Mouse (Mus musculus) small intestine, adult 2 months (tissue): ENCODE results near the gene Slco4c1. TPM values are rescaled to one million over a fixed set of nuclear protein-coding genes. Genes with fewer than 3 reads are reported as not detected.

ENCODE experiments used
- H3K27ac ChIP-seq: fragments of 200-500 bp; 2 replicates; pipeline ENCODE4 v1.5.1; 2012; ENCODE audit warnings: low read depth, low read length, control low read depth, inconsistent platforms; ENCODE audit not compliant: insufficient read depth
- H3K27me3 ChIP-seq: fragments of 200-500 bp; 2 replicates; pipeline ENCODE4 v1.6.1; 2012; ENCODE audit warnings: mild to moderate bottlenecking, moderate library complexity, low read length, inconsistent platforms; ENCODE audit not compliant: control insufficient read depth, insufficient read depth
- H3K36me3 ChIP-seq: fragments of 200-500 bp; 2 replicates; pipeline ENCODE4 v1.6.1; 2012; ENCODE audit warnings: mild to moderate bottlenecking, low read length, control low read depth, inconsistent platforms; ENCODE audit not compliant: control insufficient read depth, insufficient read depth
- H3K4me1 ChIP-seq: fragments of 200-500 bp; 2 replicates; pipeline ENCODE4 v1.6.1; 2012; ENCODE audit warnings: low read length, inconsistent platforms, mixed read lengths; ENCODE audit not compliant: control insufficient read depth, insufficient read depth, insufficient read length
- H3K4me3 ChIP-seq: fragments of 200-500 bp; 2 replicates; pipeline ENCODE4 v1.5.1; 2012; ENCODE audit warnings: low read depth, mild to moderate bottlenecking, control low read depth, inconsistent platforms, low read length, moderate library complexity
- CTCF ChIP-seq: fragments of 200-500 bp; IDR thresholded peaks from 2 replicates; pipeline ENCODE4 v1.5.1; 2012; ENCODE audit warnings: low read depth, mild to moderate bottlenecking, control low read depth, inconsistent platforms, low read length, moderate library complexity, mixed read lengths; ENCODE audit not compliant: insufficient replicate concordance, insufficient read length; ENCODE audit errors: extremely low read depth
- POLR2A ChIP-seq: fragments of 200-500 bp; IDR thresholded peaks from 2 replicates; pipeline ENCODE4 v1.6.1; 2012; ENCODE audit warnings: low read depth, mild to moderate bottlenecking, control low read depth, inconsistent platforms, low read length, moderate library complexity
- WGBS: fragments of 180-500 bp; shearing (Covaris S2); methylation state at CpG from one replicate; pipeline ENCODE4 v1.1.7; 2018; 5-methylcytosine and 5-hydroxymethylcytosine counted together
- polyA plus RNA-seq: library from polyadenylated mRNA; depleted of rRNA; stranded (reverse); fragments of >200 nt; gene quantifications from 2 replicates; pipeline ENCODE4 v1.2.3, GENCODE M21; 2012

Slco4c1 gene
- polyA plus RNA-seq, 1 experiment, result 0.06 TPM

GRCm38 (mm10) chr1:96773712-96774111, 98.3 kb downstream of the Slco4c1 start:
- no peak overlapping the region for H3K27ac ChIP-seq
- no peaks in the 10 kb centered on the region for H3K36me3 ChIP-seq
- no peaks in the 10 kb centered on the region for H3K27me3 ChIP-seq
- H3K4me1 ChIP-seq, result no peaks in the 10 kb centered on the region
- H3K4me3 ChIP-seq, result no peak overlapping the region
- WGBS, result 88% methylated on average over 5 of the region's 5 CpGs
- TF ChIP-seq POLR2A, result no peak
- no peak for TF ChIP-seq CTCF

GRCm38 (mm10) chr1:96770283-96770682, 101.7 kb downstream of the Slco4c1 start:
- no peaks in the 10 kb centered on the region for H3K36me3 ChIP-seq
- TF ChIP-seq CTCF, result no peak
- no peak for TF ChIP-seq POLR2A
- no peak overlapping the region for H3K27ac ChIP-seq
- H3K4me3 ChIP-seq, result no peak overlapping the region
- H3K27me3 ChIP-seq, result no peaks in the 10 kb centered on the region
- no peaks in the 10 kb centered on the region for H3K4me1 ChIP-seq
- 80% methylated on average over 1 of the region's 1 CpGs for WGBS

GRCm38 (mm10) chr1:96768264-96768663, 103.7 kb downstream of the Slco4c1 start:
- no peaks in the 10 kb centered on the region for H3K27me3 ChIP-seq
- 17% methylated on average over 4 of the region's 4 CpGs for WGBS
- no peak overlapping the region for H3K4me3 ChIP-seq
- TF ChIP-seq CTCF (no peak), POLR2A (no peak)
- H3K4me1 ChIP-seq, result no peaks in the 10 kb centered on the region
- H3K36me3 ChIP-seq, result no peaks in the 10 kb centered on the region
- no peak overlapping the region for H3K27ac ChIP-seq

DNA sequence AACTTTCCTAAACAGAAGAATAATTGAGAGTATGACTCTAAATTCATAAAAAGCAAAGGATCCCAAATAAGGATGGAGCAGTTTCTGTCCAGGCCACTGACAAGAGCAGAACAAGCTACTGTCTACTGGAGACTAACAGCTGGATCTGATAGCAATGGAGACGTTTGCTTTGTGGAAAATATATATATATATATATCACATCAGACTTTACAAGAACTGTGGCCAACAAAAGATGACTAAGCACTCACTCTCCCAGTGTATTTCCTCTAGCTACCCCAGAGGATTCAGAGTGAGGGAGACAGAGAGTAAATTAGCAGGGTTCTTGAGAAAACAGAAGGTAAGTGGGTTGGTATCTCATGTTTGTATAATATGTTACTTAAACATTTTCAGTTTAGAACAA, 105.4 kb downstream of the Slco4c1 start:
- no peaks in the 10 kb centered on the region for H3K36me3 ChIP-seq
- H3K27me3 ChIP-seq, result no peaks in the 10 kb centered on the region
- TF ChIP-seq POLR2A, result no peak
- TF ChIP-seq CTCF, result no peak
- H3K4me3 ChIP-seq, result no peak overlapping the region
- H3K27ac ChIP-seq, result no peak overlapping the region
- 23% methylated on average over 1 of the region's 1 CpGs for WGBS
- H3K4me1 ChIP-seq, result no peaks in the 10 kb centered on the region
